Mouse (Mus musculus): ENCODE results near the gene Nudt15. TPM values are rescaled to one million over a fixed set of nuclear protein-coding genes. Genes with fewer than 3 reads are reported as not detected.

The Nudt15 gene
- polyA plus RNA-seq, 1 experiment from 2014 or later, result 5.8 TPM

- peak; percentile 57 for ATAC-seq (ENCODE audit: low read depth)
- H3K9ac ChIP-seq (ENCODE audit: low read length), result no peak overlapping the region
- H3K4me3 ChIP-seq (ENCODE audit: low read length), result no peak overlapping the region
- no peak overlapping the region for H3K4me2 ChIP-seq (ENCODE audit: low read depth, low read length)
- H3K36me3 ChIP-seq (ENCODE audit: control insufficient read depth, insufficient read depth, low read length), result no peaks in the 10 kb centered on the region
- peaks cover 23% of the 10 kb centered on the region for H3K4me1 ChIP-seq (replicated peaks; ENCODE audit: control insufficient read depth, insufficient read depth, low read length)
- H3K27ac ChIP-seq (ENCODE audit: low read length), result peak overlapping the region; percentile 44
- no peaks in the 10 kb centered on the region for H3K9me3 ChIP-seq (ENCODE audit: control insufficient read depth, low read length)
- WGBS, result 42% methylated on average over 6 of the region's 6 CpGs
- no peaks in the 10 kb centered on the region for H3K27me3 ChIP-seq (ENCODE audit: control insufficient read depth, insufficient read depth, low read depth, low read length)
Observed at GRCm38 (mm10) chr14:73501721-73502120, 46.3 kb downstream of the Nudt15 start.

DNA sequence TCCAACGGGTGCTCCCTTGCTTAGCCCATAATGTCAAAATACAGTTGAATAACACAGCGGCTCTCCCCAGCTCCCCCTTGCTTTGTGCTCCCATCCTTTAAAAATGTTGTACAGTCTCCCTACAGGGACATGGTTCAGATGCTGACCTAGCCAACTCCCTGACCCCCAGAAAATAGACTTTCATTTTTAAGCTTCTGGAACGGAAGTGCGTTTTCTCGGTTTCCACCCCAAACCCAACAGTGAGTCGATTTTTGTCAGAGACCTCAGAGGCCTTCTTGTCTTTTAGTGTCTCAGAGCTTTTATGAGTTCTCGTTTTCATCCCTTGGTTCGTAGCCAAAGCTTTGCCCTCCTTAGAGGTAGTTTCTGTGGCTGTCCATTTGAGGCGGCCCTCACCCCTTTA lies 46.8 kb downstream of the Nudt15 start:
- Histone ChIP-seq H3K9ac (ENCODE audit: low read length) (no peak overlapping the region), H3K4me2 (ENCODE audit: low read depth, low read length) (no peak overlapping the region), H3K36me3 (ENCODE audit: control insufficient read depth, insufficient read depth, low read length) (no peaks in the 10 kb centered on the region), H3K9me3 (ENCODE audit: control insufficient read depth, low read length) (no peaks in the 10 kb centered on the region), H3K27me3 (ENCODE audit: control insufficient read depth, insufficient read depth, low read depth, low read length) (no peaks in the 10 kb centered on the region), H3K4me3 (ENCODE audit: low read length) (no peak overlapping the region), H3K4me1 (replicated peaks; ENCODE audit: control insufficient read depth, insufficient read depth, low read length) (peaks cover 23% of the 10 kb centered on the region), H3K27ac (ENCODE audit: low read length) (peak overlapping the region; percentile 44)
- WGBS, result 88% methylated on average over 9 of the region's 9 CpGs
- no peak for ATAC-seq (ENCODE audit: low read depth)

DNA sequence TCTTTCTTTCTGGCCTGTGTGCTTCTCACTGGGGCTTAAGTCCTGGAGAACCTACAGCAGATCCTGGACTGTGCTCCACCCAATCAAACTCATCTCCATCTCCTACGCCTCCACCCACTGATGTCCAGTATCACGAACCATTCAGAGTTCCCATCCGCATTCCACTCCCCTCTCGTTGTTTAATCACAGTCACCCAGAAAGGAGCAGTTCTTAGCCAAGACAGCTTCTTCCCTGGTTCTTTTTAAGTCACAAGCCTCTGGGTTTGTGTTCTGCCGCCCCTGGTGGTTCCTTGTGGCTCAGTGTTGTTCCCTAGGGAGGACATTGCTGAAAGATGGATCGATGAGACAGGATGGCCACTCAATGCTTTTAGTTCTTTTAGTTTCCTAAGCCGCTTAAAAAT lies 52.3 kb downstream of the Nudt15 start:
- Histone ChIP-seq H3K27me3 (ENCODE audit: control insufficient read depth, insufficient read depth, low read depth, low read length) (no peaks in the 10 kb centered on the region), H3K9ac (ENCODE audit: low read length) (no peak overlapping the region), H3K36me3 (ENCODE audit: control insufficient read depth, insufficient read depth, low read length) (no peaks in the 10 kb centered on the region), H3K27ac (ENCODE audit: low read length) (no peak overlapping the region), H3K9me3 (ENCODE audit: control insufficient read depth, low read length) (no peaks in the 10 kb centered on the region), H3K4me1 (replicated peaks; ENCODE audit: control insufficient read depth, insufficient read depth, low read length) (no peaks in the 10 kb centered on the region), H3K4me3 (ENCODE audit: low read length) (no peak overlapping the region), H3K4me2 (ENCODE audit: low read depth, low read length) (no peak overlapping the region)
- 60% methylated on average over 7 of the region's 7 CpGs for WGBS
- no peak for ATAC-seq (ENCODE audit: low read depth)

GRCm38 (mm10) chr14:73494122-73494521 lies 53.9 kb downstream of the Nudt15 start:
- H3K9me3 ChIP-seq (ENCODE audit: control insufficient read depth, low read length), result no peaks in the 10 kb centered on the region
- no peak overlapping the region for H3K4me2 ChIP-seq (ENCODE audit: low read depth, low read length)
- no peaks in the 10 kb centered on the region for H3K27me3 ChIP-seq (ENCODE audit: control insufficient read depth, insufficient read depth, low read depth, low read length)
- no peaks in the 10 kb centered on the region for H3K4me1 ChIP-seq (replicated peaks; ENCODE audit: control insufficient read depth, insufficient read depth, low read length)
- H3K36me3 ChIP-seq (ENCODE audit: control insufficient read depth, insufficient read depth, low read length), result no peaks in the 10 kb centered on the region
- no peak for ATAC-seq (ENCODE audit: low read depth)
- WGBS, result 66% methylated on average over 6 of the region's 6 CpGs
- no peak overlapping the region for H3K27ac ChIP-seq (ENCODE audit: low read length)
- no peak overlapping the region for H3K9ac ChIP-seq (ENCODE audit: low read length)
- H3K4me3 ChIP-seq (ENCODE audit: low read length), result no peak overlapping the region

GRCm38 (mm10) chr14:73493356-73493755 lies 54.7 kb downstream of the Nudt15 start:
- Histone ChIP-seq H3K27me3 (ENCODE audit: control insufficient read depth, insufficient read depth, low read depth, low read length) (no peaks in the 10 kb centered on the region), H3K4me1 (replicated peaks; ENCODE audit: control insufficient read depth, insufficient read depth, low read length) (no peaks in the 10 kb centered on the region), H3K27ac (ENCODE audit: low read length) (no peak overlapping the region), H3K9ac (ENCODE audit: low read length) (no peak overlapping the region), H3K4me3 (ENCODE audit: low read length) (no peak overlapping the region), H3K9me3 (ENCODE audit: control insufficient read depth, low read length) (no peaks in the 10 kb centered on the region), H3K36me3 (ENCODE audit: control insufficient read depth, insufficient read depth, low read length) (no peaks in the 10 kb centered on the region), H3K4me2 (ENCODE audit: low read depth, low read length) (no peak overlapping the region)
- no peak for ATAC-seq (ENCODE audit: low read depth)
- WGBS, result 92% methylated on average over 6 of the region's 6 CpGs

GRCm38 (mm10) chr14:73486641-73487040 lies 61.4 kb downstream of the Nudt15 start:
- Histone ChIP-seq H3K4me2 (ENCODE audit: low read depth, low read length) (no peak overlapping the region), H3K36me3 (ENCODE audit: control insufficient read depth, insufficient read depth, low read length) (no peaks in the 10 kb centered on the region), H3K9ac (ENCODE audit: low read length) (no peak overlapping the region), H3K4me3 (ENCODE audit: low read length) (no peak overlapping the region), H3K4me1 (replicated peaks; ENCODE audit: control insufficient read depth, insufficient read depth, low read length) (no peaks in the 10 kb centered on the region), H3K27me3 (ENCODE audit: control insufficient read depth, insufficient read depth, low read depth, low read length) (no peaks in the 10 kb centered on the region), H3K27ac (ENCODE audit: low read length) (no peak overlapping the region), H3K9me3 (ENCODE audit: control insufficient read depth, low read length) (no peaks in the 10 kb centered on the region)
- WGBS, result 62% methylated on average over 5 of the region's 5 CpGs
- ATAC-seq (ENCODE audit: low read depth), result no peak

- no peaks in the 10 kb centered on the region for H3K9me3 ChIP-seq (ENCODE audit: control insufficient read depth, low read length)
- 72% methylated on average over 3 of the region's 3 CpGs for WGBS
- no peaks in the 10 kb centered on the region for H3K27me3 ChIP-seq (ENCODE audit: control insufficient read depth, insufficient read depth, low read depth, low read length)
- H3K36me3 ChIP-seq (ENCODE audit: control insufficient read depth, insufficient read depth, low read length), result no peaks in the 10 kb centered on the region
- no peak overlapping the region for H3K27ac ChIP-seq (ENCODE audit: low read length)
- no peaks in the 10 kb centered on the region for H3K4me1 ChIP-seq (replicated peaks; ENCODE audit: control insufficient read depth, insufficient read depth, low read length)
- no peak for ATAC-seq (ENCODE audit: low read depth)
- no peak overlapping the region for H3K4me2 ChIP-seq (ENCODE audit: low read depth, low read length)
- no peak overlapping the region for H3K4me3 ChIP-seq (ENCODE audit: low read length)
- no peak overlapping the region for H3K9ac ChIP-seq (ENCODE audit: low read length)
Observed at GRCm38 (mm10) chr14:73484366-73485110, 63.5 kb downstream of the Nudt15 start.

GRCm38 (mm10) chr14:73483516-73484229 lies 64.4 kb downstream of the Nudt15 start:
- Histone ChIP-seq H3K9me3 (ENCODE audit: control insufficient read depth, low read length) (no peaks in the 10 kb centered on the region), H3K9ac (ENCODE audit: low read length) (no peak overlapping the region), H3K4me1 (replicated peaks; ENCODE audit: control insufficient read depth, insufficient read depth, low read length) (no peaks in the 10 kb centered on the region), H3K4me3 (ENCODE audit: low read length) (no peak overlapping the region), H3K4me2 (ENCODE audit: low read depth, low read length) (no peak overlapping the region), H3K36me3 (ENCODE audit: control insufficient read depth, insufficient read depth, low read length) (no peaks in the 10 kb centered on the region), H3K27ac (ENCODE audit: low read length) (no peak overlapping the region), H3K27me3 (ENCODE audit: control insufficient read depth, insufficient read depth, low read depth, low read length) (no peaks in the 10 kb centered on the region)
- no peak for ATAC-seq (ENCODE audit: low read depth)
- WGBS, result 72% methylated on average over 5 of the region's 5 CpGs

DNA sequence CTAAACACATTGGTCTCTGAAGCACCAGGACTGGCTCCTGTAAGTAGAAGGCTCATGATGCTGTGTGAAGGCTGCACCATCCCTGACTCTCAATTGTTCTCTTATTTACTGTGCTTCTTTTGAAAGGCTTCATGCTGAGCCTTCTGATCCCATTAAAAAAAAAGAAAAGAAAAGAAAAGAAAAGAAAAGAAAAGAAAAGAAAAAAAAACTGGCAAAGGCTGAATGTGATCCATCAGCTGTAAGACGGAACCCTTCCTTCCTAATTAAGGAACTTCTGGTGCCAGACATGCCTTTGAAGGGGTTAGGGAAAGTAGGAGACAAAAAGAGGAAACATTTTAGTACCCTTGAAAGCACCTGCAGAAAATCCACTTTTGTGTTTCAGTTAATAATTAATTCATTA lies 68.3 kb downstream of the Nudt15 start:
- no peak overlapping the region for H3K4me3 ChIP-seq (ENCODE audit: low read length)
- H3K9ac ChIP-seq (ENCODE audit: low read length), result no peak overlapping the region
- ATAC-seq (ENCODE audit: low read depth), result no peak
- no peak overlapping the region for H3K27ac ChIP-seq (ENCODE audit: low read length)
- H3K4me2 ChIP-seq (ENCODE audit: low read depth, low read length), result no peak overlapping the region
- WGBS, result 48% methylated on average over 1 of the region's 1 CpGs
- H3K27me3 ChIP-seq (ENCODE audit: control insufficient read depth, insufficient read depth, low read depth, low read length), result no peaks in the 10 kb centered on the region
- H3K36me3 ChIP-seq (ENCODE audit: control insufficient read depth, insufficient read depth, low read length), result no peaks in the 10 kb centered on the region
- no peaks in the 10 kb centered on the region for H3K9me3 ChIP-seq (ENCODE audit: control insufficient read depth, low read length)
- peaks cover 7% of the 10 kb centered on the region; the same call in 1 of the 2 replicates for H3K4me1 ChIP-seq (replicated peaks; ENCODE audit: control insufficient read depth, insufficient read depth, low read length)
